Mouse (Mus musculus) liver, embryonic 15.5 days (tissue): Measurements from ENCODE around the gene Zfp61. TPM values are rescaled to one million over a fixed set of nuclear protein-coding genes. Genes with fewer than 3 reads are reported as not detected.

ENCODE experiments used
- ATAC-seq: fragments of 200-750 bp; cut with Nextera tagmentation; 2 replicates; pipeline ENCODE4 v1.8.0; 2017; ENCODE audit warnings: moderate number of reproducible peaks, mild to moderate bottlenecking, moderate library complexity; ENCODE audit not compliant: insufficient read depth
- H3K27ac ChIP-seq: fragments of 300-500 bp; sonication (generic); replicated peaks from 2 replicates; pipeline ENCODE4 v1.5.1; 2015; ENCODE audit warnings: mild to moderate bottlenecking, inconsistent platforms
- H3K27me3 ChIP-seq: fragments of 300-500 bp; sonication (generic); 2 replicates; pipeline ENCODE4 v1.6.1; 2015; ENCODE audit warnings: mild to moderate bottlenecking, inconsistent platforms
- H3K36me3 ChIP-seq: fragments of 300-500 bp; sonication (generic); replicated peaks from 2 replicates; pipeline ENCODE4 v1.6.1; 2015; ENCODE audit warnings: moderate library complexity, mild to moderate bottlenecking, inconsistent platforms
- H3K4me1 ChIP-seq: fragments of 300-500 bp; sonication (generic); replicated peaks from 2 replicates; pipeline ENCODE4 v1.6.1; 2015; ENCODE audit warnings: inconsistent platforms
- H3K4me2 ChIP-seq: fragments of 300-500 bp; sonication (generic); 2 replicates; pipeline ENCODE4 v1.6.1; 2015; ENCODE audit warnings: moderate library complexity, mild to moderate bottlenecking, inconsistent platforms
- H3K4me3 ChIP-seq: fragments of 300-500 bp; sonication (generic); replicated peaks from 2 replicates; pipeline ENCODE4 v1.5.1; 2015; ENCODE audit warnings: mild to moderate bottlenecking, inconsistent platforms
- H3K9ac ChIP-seq: fragments of 300-500 bp; sonication (generic); 2 replicates; pipeline ENCODE4 v1.6.1; 2015; ENCODE audit warnings: moderate library complexity, mild to moderate bottlenecking, inconsistent platforms
- H3K9me3 ChIP-seq: fragments of 300-500 bp; sonication (generic); replicated peaks from 2 replicates; pipeline ENCODE4 v1.6.1; 2016; ENCODE audit warnings: inconsistent platforms
- WGBS: fragments of 180-500 bp; shearing (Covaris S2); methylation state at CpG from one replicate; pipeline ENCODE4 v1.1.7; 2015; ENCODE audit warnings: mixed read lengths; ENCODE audit not compliant: insufficient replicate concordance; 5-methylcytosine and 5-hydroxymethylcytosine counted together
- polyA plus RNA-seq: library from polyadenylated mRNA; unstranded; fragments of >200 nt; fragmentation: Nextera tagmentation; extraction: Ambion mirVana; gene quantifications from 2 replicates; pipeline ENCODE4 v1.2.1, GENCODE M21; 2015

Zfp61 gene
- polyA plus RNA-seq, 1 experiment from 2014 or later, result 2.6 TPM

DNA sequence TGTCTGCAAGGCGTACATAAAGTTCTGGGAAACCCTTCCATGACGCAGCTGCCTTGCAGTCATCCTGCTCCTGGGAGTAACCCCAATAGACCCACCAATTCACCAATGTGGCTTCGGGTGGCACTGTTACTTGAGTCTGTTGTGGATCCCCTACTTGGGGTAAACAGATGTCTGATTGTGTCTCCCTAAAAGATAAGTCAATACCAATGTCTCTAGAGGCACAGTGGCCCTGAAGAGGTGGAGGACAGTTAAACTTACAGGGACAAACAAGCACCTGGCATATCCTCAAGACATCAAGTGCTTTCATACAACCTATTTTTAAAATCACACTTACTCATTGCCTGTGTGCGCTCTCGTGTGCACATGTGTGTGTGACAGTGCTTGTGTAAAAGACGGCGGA is 5.7 kb downstream of the Zfp61 start:
- ATAC-seq, result no peak
- H3K36me3 ChIP-seq, result peaks cover 34% of the 10 kb centered on the region
- H3K27ac ChIP-seq, result no peak overlapping the region
- no peak overlapping the region for H3K4me3 ChIP-seq
- no peak overlapping the region for H3K9ac ChIP-seq
- peaks cover 32% of the 10 kb centered on the region for H3K4me1 ChIP-seq
- WGBS, result 83% methylated on average over 7 of the region's 7 CpGs
- no peak overlapping the region for H3K4me2 ChIP-seq
- H3K27me3 ChIP-seq, result no peaks in the 10 kb centered on the region
- no peaks in the 10 kb centered on the region for H3K9me3 ChIP-seq

DNA sequence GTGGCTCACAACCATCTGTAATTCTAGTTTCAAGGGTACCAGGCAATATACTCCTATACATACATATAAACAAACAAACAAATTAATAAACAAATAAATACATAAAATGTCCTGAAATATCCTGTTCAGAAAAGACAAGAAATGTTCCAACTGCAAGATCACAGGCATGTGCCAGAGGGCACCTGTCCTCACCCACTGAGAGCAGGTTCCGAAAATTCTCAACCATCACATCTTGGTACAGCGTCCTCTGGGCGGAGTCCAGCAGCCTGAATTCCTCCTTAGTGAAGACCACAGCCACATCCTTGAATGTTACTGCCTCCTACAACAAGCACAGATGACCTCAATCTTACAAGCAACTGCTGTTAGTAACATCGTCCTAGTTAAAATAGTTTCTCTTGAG is 6.3 kb downstream of the Zfp61 start:
- H3K9ac ChIP-seq, result no peak overlapping the region
- 76% methylated on average over 4 of the region's 4 CpGs for WGBS
- H3K36me3 ChIP-seq, result peaks cover 39% of the 10 kb centered on the region

DNA sequence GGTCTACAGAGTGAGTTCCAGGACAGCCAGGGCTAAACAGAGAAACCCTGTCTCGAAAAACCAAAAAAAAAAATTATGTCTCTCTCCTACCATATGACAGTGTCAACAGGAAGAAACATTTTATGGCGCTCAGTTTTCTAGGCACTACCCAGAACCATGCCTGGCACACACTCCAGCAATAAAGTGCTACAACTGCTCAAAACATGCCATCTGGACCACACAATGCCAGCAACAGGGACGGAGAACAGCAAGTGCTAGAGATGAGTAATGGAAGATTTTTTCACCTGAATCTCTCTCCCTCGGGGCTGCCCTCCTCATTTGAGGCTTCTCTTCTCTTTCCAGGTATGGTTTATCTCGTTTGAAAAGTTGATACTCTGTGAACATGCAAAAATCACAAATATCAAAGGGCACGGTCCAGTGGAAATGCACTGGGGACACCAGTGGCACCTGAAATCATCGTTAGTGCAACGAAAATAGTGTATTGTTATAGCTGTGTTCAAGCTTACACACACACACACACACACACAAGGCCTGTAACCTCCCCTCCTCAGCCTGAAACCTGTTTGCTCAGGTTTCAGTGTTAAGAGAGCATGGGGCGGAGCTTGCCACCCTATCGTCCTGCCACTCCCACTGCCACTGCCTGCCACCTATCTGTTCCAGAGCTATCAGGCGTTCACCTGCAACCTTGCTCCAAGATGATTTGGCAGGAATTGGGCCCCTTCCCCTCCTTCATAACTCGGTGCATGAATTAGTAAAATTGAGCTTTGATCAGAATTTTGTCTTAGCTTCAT is 7.8 kb downstream of the Zfp61 start:
- WGBS, result 69% methylated on average over 12 of the region's 12 CpGs
- peaks cover 39% of the 10 kb centered on the region for H3K36me3 ChIP-seq
- no peaks in the 10 kb centered on the region for H3K27me3 ChIP-seq
- no peak overlapping the region for H3K4me2 ChIP-seq
- H3K27ac ChIP-seq, result no peak overlapping the region
- no peak overlapping the region for H3K9ac ChIP-seq
- H3K4me1 ChIP-seq, result 0 out of 2 replicates have a peak, but pooled peaks cover 12% of the 10 kb centered on the region
- no peak for ATAC-seq
- no peak overlapping the region for H3K4me3 ChIP-seq
- no peaks in the 10 kb centered on the region for H3K9me3 ChIP-seq

More for the DNA sequence above, 6.3 kb downstream of the Zfp61 start:
- no peak overlapping the region for H3K27ac ChIP-seq
- ATAC-seq, result no peak
- no peak overlapping the region for H3K4me3 ChIP-seq
- H3K4me1 ChIP-seq, result peaks cover 26% of the 10 kb centered on the region
- no peaks in the 10 kb centered on the region for H3K27me3 ChIP-seq
- H3K9me3 ChIP-seq, result no peaks in the 10 kb centered on the region
- no peak overlapping the region for H3K4me2 ChIP-seq

DNA sequence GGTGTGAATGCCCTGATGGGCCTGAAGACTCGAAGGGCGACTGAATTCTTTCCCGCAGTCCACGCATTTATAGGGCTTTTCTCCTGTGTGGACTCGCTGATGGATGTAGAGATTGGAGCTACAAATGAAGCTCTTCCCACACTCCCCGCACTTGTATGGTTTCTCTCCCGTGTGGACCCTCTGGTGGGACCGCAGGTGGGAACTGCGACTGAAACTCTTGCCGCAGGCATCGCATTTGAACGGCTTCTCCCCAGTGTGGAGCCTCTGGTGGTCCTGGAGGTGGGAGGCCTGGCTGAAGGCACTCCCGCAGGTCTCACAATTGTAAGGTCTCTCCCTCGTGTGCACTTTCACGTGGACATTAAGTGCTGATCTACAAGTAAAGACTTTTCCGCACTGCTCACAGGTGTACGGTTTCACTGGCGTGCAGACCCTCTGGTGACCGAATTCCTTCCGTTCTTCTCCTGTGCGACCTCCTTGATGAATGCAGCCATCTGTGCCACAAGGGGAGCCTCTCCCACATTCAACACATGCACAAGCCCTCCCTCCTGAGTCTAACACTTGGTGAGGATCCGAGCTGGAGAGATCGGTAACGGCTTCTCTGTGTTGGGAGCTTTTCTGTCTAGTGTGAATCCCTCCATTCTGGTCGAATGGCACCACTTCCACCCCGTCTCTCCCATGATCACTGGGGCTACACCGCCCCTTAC is 9.5 kb downstream of the Zfp61 start:
- Histone ChIP-seq H3K27me3 (no peaks in the 10 kb centered on the region), H3K4me2 (no peak overlapping the region), H3K9ac (no peak overlapping the region), H3K36me3 (peaks cover 39% of the 10 kb centered on the region), H3K4me1 (0 out of 2 replicates have a peak, but pooled peaks cover 8% of the 10 kb centered on the region), H3K9me3 (no peaks in the 10 kb centered on the region), H3K4me3 (no peak overlapping the region), H3K27ac (no peak overlapping the region)
- WGBS, result 82% methylated on average over 27 of the region's 27 CpGs
- no peak for ATAC-seq

DNA sequence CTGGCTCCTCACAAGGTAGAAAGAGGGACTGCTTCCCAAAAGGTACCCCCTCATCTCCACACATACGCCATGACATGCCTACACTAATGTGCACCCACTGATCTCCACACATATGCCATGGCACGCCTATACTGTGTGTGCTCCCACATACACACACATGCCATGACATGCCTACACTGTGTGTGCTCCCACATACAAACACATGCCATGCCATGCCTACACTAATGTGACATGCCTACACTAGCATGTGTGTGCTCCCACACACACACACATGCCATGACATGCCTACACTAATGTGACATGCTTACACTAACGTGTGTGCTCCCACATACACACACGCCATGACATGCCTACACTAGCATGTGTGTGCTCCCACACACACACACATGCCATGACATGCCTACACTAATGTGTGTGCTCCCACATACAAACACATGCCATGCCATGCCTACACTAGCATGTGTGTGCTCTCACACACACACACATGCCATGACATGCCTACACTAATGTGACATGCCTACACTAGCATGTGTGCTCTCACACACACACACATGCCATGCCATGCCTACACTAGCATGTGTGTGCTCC is 10.8 kb downstream of the Zfp61 start:
- WGBS, result 77% methylated on average over 4 of the region's 4 CpGs

DNA sequence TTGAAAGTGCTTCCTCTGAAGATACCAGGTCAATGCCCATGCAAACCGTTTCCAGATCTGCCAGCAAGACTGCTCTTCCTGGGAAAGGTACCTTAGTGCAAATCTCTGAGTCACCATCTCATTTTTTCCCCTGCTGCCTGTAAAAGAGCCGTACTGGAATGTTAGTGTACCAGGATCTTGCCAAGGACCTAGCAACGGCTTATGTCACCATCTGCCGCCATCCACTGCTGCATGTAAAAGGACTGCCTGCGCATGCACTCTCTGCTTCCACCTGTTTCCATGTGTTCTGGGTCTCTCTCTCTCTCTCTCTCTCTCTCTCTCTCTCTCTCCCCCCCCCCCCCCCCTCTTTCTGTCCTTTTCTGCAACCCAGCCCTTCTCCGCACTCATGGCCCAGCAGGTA is 12.5 kb downstream of the Zfp61 start:
- H3K27me3 ChIP-seq, result no peaks in the 10 kb centered on the region
- H3K9me3 ChIP-seq, result no peaks in the 10 kb centered on the region
- H3K4me2 ChIP-seq, result no peak overlapping the region
- no peak for ATAC-seq
- 0 out of 2 replicates have a peak, but pooled peaks cover 3% of the 10 kb centered on the region for H3K4me1 ChIP-seq
- WGBS, result 78% methylated on average over 6 of the region's 6 CpGs
- H3K9ac ChIP-seq, result no peak overlapping the region
- no peak overlapping the region for H3K27ac ChIP-seq
- peaks cover 27% of the 10 kb centered on the region for H3K36me3 ChIP-seq
- no peak overlapping the region for H3K4me3 ChIP-seq

More for the DNA sequence above, 10.8 kb downstream of the Zfp61 start:
- Histone ChIP-seq H3K4me2 (no peak overlapping the region), H3K9me3 (no peaks in the 10 kb centered on the region), H3K27ac (no peak overlapping the region), H3K27me3 (no peaks in the 10 kb centered on the region), H3K4me3 (no peak overlapping the region), H3K36me3 (peaks cover 32% of the 10 kb centered on the region), H3K4me1 (0 out of 2 replicates have a peak, but pooled peaks cover 8% of the 10 kb centered on the region), H3K9ac (no peak overlapping the region)
- ATAC-seq, result no peak

DNA sequence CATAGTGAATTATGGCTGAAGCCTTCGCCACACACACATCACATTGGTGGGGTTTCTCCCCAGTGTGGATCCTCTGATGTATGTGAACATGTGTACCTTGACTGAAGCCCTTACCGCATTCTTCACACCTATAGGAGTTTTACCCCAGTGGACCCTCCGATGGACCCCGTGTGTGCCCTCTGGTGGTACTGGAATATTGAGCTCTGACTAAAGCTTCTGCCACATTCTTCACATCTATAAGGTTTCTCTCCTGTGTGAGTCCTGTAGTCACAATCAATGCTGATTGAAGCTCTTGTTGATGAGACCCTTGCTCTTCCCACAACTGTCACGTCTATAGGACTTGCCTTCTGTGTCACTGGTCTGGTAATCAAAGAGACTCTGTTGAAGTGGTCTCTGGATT is 13.4 kb downstream of the Zfp61 start:
- no peaks in the 10 kb centered on the region for H3K27me3 ChIP-seq
- no peaks in the 10 kb centered on the region for H3K4me1 ChIP-seq
- no peak overlapping the region for H3K4me3 ChIP-seq
- no peak for ATAC-seq
- peaks cover 23% of the 10 kb centered on the region for H3K36me3 ChIP-seq
- no peak overlapping the region for H3K27ac ChIP-seq
- 62% methylated on average over 5 of the region's 5 CpGs for WGBS
- no peak overlapping the region for H3K4me2 ChIP-seq
- no peak overlapping the region for H3K9ac ChIP-seq
- H3K9me3 ChIP-seq, result no peaks in the 10 kb centered on the region

DNA sequence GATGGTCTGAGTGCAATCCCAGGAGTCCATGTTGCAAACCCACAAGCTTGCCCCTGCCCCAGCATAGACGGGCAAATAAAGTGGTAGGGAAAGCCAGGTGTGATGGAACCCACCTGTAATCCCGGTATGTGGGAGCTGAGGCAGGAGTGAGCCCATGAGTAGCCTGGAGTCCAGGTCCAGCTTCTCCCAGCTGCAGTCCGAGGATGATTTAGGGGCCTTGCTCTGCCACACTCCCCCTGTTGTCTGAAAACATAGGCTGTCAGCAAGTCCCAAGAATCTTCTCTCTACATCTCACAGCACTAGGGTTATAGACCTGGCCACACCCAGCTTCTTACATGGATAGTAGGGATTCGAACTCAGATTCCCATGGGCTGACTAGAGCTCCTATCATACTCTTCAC is 14.1 kb downstream of the Zfp61 start:
- Histone ChIP-seq H3K4me2 (no peak overlapping the region), H3K9ac (no peak overlapping the region), H3K27ac (no peak overlapping the region), H3K36me3 (peaks cover 15% of the 10 kb centered on the region), H3K4me3 (no peak overlapping the region), H3K27me3 (no peaks in the 10 kb centered on the region), H3K9me3 (no peaks in the 10 kb centered on the region), H3K4me1 (no peaks in the 10 kb centered on the region)
- no peak for ATAC-seq
- 63% methylated on average over 4 of the region's 4 CpGs for WGBS

DNA sequence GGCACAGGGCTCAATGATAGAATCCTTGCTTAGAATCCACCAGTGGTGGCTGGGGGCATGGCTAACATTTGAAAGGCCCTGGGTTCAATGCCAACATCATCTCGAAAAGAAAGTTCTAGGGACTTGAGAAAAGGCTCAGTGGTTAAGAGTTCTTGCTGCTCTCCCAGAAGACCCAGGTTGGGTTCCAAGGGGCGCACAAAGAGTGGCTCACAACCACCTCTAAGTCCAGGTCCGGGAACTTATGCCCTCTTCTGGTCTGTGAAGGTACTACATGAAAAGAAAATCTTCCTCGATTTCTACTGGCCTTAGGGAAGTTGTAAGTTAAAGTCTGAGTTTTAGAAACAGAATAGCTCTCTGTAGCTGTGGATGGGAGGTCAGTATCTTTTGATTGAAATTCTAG is 14.9 kb downstream of the Zfp61 start:
- Histone ChIP-seq H3K27me3 (no peaks in the 10 kb centered on the region), H3K4me2 (no peak overlapping the region)
- 28% methylated on average over 4 of the region's 4 CpGs for WGBS

DNA sequence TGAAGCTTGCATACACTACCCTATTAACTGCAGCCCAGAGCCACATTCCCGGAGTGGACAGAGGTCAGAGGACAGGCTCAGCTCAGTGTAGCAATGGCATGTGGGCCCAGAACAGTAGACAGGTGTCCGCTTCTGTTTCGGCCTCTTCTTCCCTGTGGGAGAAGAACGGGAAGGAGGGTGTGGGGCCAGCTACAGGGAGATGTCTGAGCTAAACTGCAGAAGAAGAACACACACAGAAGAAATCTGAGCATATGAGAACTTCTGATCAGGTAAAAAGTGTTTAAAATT is 20.2 kb downstream of the Zfp61 start:
- Histone ChIP-seq H3K27ac (no peak overlapping the region), H3K4me1 (no peaks in the 10 kb centered on the region), H3K27me3 (no peaks in the 10 kb centered on the region), H3K4me3 (no peak overlapping the region), H3K36me3 (no peaks in the 10 kb centered on the region), H3K9ac (no peak overlapping the region), H3K9me3 (no peaks in the 10 kb centered on the region), H3K4me2 (no peak overlapping the region)
- WGBS, result 52% methylated on average over 4 of the region's 4 CpGs
- no peak for ATAC-seq

More for the DNA sequence above, 14.9 kb downstream of the Zfp61 start:
- no peak for ATAC-seq
- Histone ChIP-seq H3K4me1 (no peaks in the 10 kb centered on the region), H3K9ac (no peak overlapping the region), H3K4me3 (no peak overlapping the region), H3K27ac (no peak overlapping the region), H3K9me3 (no peaks in the 10 kb centered on the region), H3K36me3 (peaks cover 7% of the 10 kb centered on the region; the same call in 1 of the 2 replicates)

DNA sequence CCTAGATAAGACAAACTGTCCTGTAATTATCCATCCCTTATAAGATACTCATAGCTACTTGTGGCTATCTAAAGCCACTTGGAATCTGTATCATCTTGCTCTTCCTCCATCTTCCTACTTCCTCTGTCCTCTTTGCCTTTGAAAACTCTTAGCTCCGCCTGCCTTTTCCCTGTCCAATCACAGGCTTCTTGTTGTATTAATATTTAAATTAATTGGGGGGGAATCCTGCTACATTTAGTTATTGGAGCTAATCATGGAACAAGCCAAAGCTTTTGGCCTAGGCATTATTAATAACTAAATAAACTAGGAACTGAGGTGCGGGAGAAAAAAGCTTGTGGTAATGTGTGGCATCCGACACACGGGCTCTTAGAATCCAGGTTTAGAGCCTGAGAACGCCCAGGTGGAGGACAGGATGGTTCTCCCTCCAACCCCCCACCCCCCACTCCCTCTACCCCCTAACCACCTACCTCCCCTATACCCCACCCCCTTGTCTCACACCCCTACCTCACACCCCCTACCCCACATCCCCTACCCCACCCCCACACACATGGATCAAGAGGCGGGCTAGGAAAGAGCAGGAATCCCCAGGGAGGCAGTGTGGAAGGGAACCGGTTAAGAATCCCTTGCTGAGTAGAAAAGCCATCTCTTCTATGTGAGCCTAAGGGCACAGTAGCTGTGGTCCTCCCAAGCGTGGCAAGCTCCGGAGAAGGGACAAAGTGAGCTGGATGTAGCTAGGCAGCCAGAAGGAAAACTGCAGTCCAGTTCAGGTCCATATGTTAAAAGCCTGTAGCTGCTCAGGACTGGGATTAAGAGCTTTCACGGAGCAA is 20.8 kb downstream of the Zfp61 start:
- no peak for ATAC-seq
- 50% methylated on average over 10 of the region's 10 CpGs for WGBS

More for the DNA sequence above, 20.8 kb downstream of the Zfp61 start:
- Histone ChIP-seq H3K4me1 (no peaks in the 10 kb centered on the region), H3K9me3 (no peaks in the 10 kb centered on the region), H3K4me2 (no peak overlapping the region), H3K27ac (no peak overlapping the region), H3K27me3 (no peaks in the 10 kb centered on the region), H3K9ac (no peak overlapping the region), H3K4me3 (no peak overlapping the region), H3K36me3 (no peaks in the 10 kb centered on the region)
